Mouse (Mus musculus): Measurements from ENCODE around the gene Xirp2.
A peak's percentile ranks its signal among the peaks of the same experiment; 100 is the strongest.

Xirp2 gene

GRCm38 (mm10) chr2:67565480-67566331 is 119.9 kb downstream of the Xirp2 start, which contains the start of gene B3galt1:
TSS of gene B3galt1 (plus strand) at chr2:67565871.
- DNase-seq: peak; percentile 8 to 18

GRCm38 (mm10) chr2:67566566-67566965 is 120.8 kb downstream of the Xirp2 start:
- no peak for DNase-seq

- DNase-seq: no peak
Observed at GRCm38 (mm10) chr2:67567141-67567680, 121.4 kb downstream of the Xirp2 start.

Measured in thymus, adult 18-20 months (tissue).